Mouse (Mus musculus) CH12.LX (cell line): Measurements from ENCODE around the gene Wdr34. TPM values are rescaled to one million over a fixed set of nuclear protein-coding genes. Genes with fewer than 3 reads are reported as not detected.

Experiments
- DNase-seq: peaks from one replicate; pipeline ENCODE4 v3.0.0-alpha.2; 2013; ENCODE audit errors: extremely low read depth
- H3K27ac ChIP-seq: 2 replicates; pipeline ENCODE4 v1.5.1; 2012; ENCODE audit warnings: low read depth, mild to moderate bottlenecking, control low read depth, moderate library complexity; ENCODE audit not compliant: insufficient read depth
- H3K27me3 ChIP-seq: replicated peaks from 2 replicates; pipeline ENCODE3; 2012; ENCODE audit warnings: inconsistent platforms
- H3K36me3 ChIP-seq, 2 experiments: replicated peaks in 1 of 2; 2 replicates each; pipeline versions ENCODE3 to v1.6.1; 2012; ENCODE audit warnings: inconsistent platforms in 1 of 2, low read length in 1 of 2, mild to moderate bottlenecking in 1 of 2, mixed read lengths in 1 of 2, moderate library complexity in 1 of 2; ENCODE audit not compliant: control insufficient read depth in 1 of 2, insufficient read depth in 1 of 2
- H3K4me1 ChIP-seq, 2 experiments: 2 replicates each; pipeline ENCODE4 v1.6.1; 2012; ENCODE audit warnings: inconsistent platforms in 1 of 2, moderate library complexity in 1 of 2; ENCODE audit not compliant: insufficient read depth in 2 of 2, control insufficient read depth in 1 of 2
- H3K4me2 ChIP-seq: 2 replicates; pipeline ENCODE4 v1.6.1; 2012; ENCODE audit warnings: low read depth, mild to moderate bottlenecking, control low read depth; ENCODE audit not compliant: poor library complexity, insufficient read depth, severe bottlenecking
- H3K4me3 ChIP-seq, 3 experiments: fragments of 150-350 bp in 1 of 3; sonication (generic) in 1 of 3; replicated peaks in 1 of 3; 2 replicates each; pipeline versions ENCODE3 to v1.5.1; 2011 to 2012; ENCODE audit warnings: low read depth in 2 of 3, low read length in 2 of 3, mild to moderate bottlenecking in 2 of 3, moderate library complexity in 2 of 3, control low read depth in 1 of 3, improper control_type of control experiment in 1 of 3, inconsistent platforms in 1 of 3, mixed read lengths in 1 of 3; ENCODE audit not compliant: poor library complexity in 1 of 3
- H3K79me2 ChIP-seq: replicated peaks from 2 replicates; pipeline ENCODE4 v1.6.1; 2012; ENCODE audit warnings: mild to moderate bottlenecking, moderate library complexity; ENCODE audit not compliant: control insufficient read depth, poor library complexity, insufficient read depth, severe bottlenecking; ENCODE audit errors: extremely low read depth
- H3K9ac ChIP-seq: 2 replicates; pipeline ENCODE4 v1.6.1; 2012; ENCODE audit warnings: low read depth, mild to moderate bottlenecking, control low read depth, moderate library complexity; ENCODE audit not compliant: insufficient read depth
- H3K9me3 ChIP-seq: replicated peaks from 2 replicates; pipeline ENCODE3; 2012; ENCODE audit warnings: low read length, inconsistent platforms, mixed read lengths
- ELF1 ChIP-seq: IDR thresholded peaks from 2 replicates; pipeline ENCODE4 v1.6.1; 2014; ENCODE audit warnings: low read depth, mild to moderate bottlenecking, inconsistent platforms, low read length, improper control_type of control experiment
- EP300 ChIP-seq: IDR thresholded peaks from 2 replicates; pipeline ENCODE4 v1.6.1; 2011; ENCODE audit warnings: low read length, improper control_type of control experiment
- GABPA ChIP-seq: IDR thresholded peaks from 2 replicates; pipeline ENCODE4 v1.6.1; 2012; ENCODE audit warnings: low read depth, low read length, improper control_type of control experiment, inconsistent platforms; ENCODE audit not compliant: insufficient replicate concordance
- IRF4 ChIP-seq: IDR thresholded peaks from 2 replicates; pipeline ENCODE4 v1.6.1; 2014; ENCODE audit warnings: low read depth, mild to moderate bottlenecking, inconsistent platforms, low read length, improper control_type of control experiment
- POLR2A ChIP-seq: IDR thresholded peaks from 2 replicates; pipeline ENCODE4 v1.6.1; 2011; ENCODE audit warnings: low read depth, mild to moderate bottlenecking, improper control_type of control experiment, low read length
- SIN3A ChIP-seq: IDR thresholded peaks from 2 replicates; pipeline ENCODE4 v1.6.1; 2012; ENCODE audit warnings: low read length, improper control_type of control experiment, inconsistent platforms
- TCF12 ChIP-seq: IDR thresholded peaks from 2 replicates; pipeline ENCODE4 v1.6.1; 2014; ENCODE audit warnings: low read depth, mild to moderate bottlenecking, inconsistent platforms, low read length, improper control_type of control experiment
- ZMIZ1 ChIP-seq: IDR thresholded peaks from 2 replicates; pipeline ENCODE4 v1.6.1; 2012; ENCODE audit warnings: low read depth, mild to moderate bottlenecking, inconsistent platforms, low read length, improper control_type of control experiment
- ZNF384 ChIP-seq: IDR thresholded peaks from 2 replicates; pipeline ENCODE4 v1.6.1; 2012; ENCODE audit warnings: low read depth, low read length, improper control_type of control experiment, inconsistent platforms
- dilution Hi-C: fragments of 300-500 bp; cut with MboI; formaldehyde crosslinking; loops from 2 replicates; pipeline ENCODE4 v1.14.3; 2020; ENCODE audit warnings: low sequenced_read_pairs; ENCODE audit not compliant: extremely low pct_unique_long_range_greater_than_20kb, extremely low pct_ligation_motif_present
- in situ Hi-C: fragments of 300-500 bp; cut with MboI; formaldehyde crosslinking; loops from 3 replicates; pipeline ENCODE4 v1.14.3; 2019; ENCODE audit warnings: low sequenced_read_pairs, low pct_ligation_motif_present, low pct_unique_long_range_greater_than_20kb, mixed read lengths
- polyA plus RNA-seq: library from polyadenylated mRNA; unstranded; fragments of >175 nt; gene quantifications from 2 replicates; pipeline ENCODE4 v1.2.1, GENCODE M21; 2012; ENCODE audit warnings: low read depth; ENCODE audit not compliant: insufficient read length
- total RNA-seq, 2 experiments: library from RNA; depleted of rRNA; stranded (reverse); fragments of 300-350 nt in 1 of 2; fragments of >200 nt in 1 of 2; gene quantifications; 2 replicates each; pipeline ENCODE4 v1.2.3; 2012 to 2014

The Wdr34 gene
- total and polyA plus RNA-seq, 3 experiments: 24.7 to 28.0 (median 26.5) TPM

- Histone ChIP-seq H3K27ac (no peak overlapping the region), H3K9me3 (peaks cover 4% of the 10 kb centered on the region), H3K4me1 (peaks cover 7 to 28% of the 10 kb centered on the region in 2 experiments; a peak in 3 of 4 replicates), H3K36me3 (peaks cover 0 to 56% of the 10 kb centered on the region in 2 experiments), H3K9ac (no peak overlapping the region), H3K27me3 (no peaks in the 10 kb centered on the region), H3K79me2 (no peaks in the 10 kb centered on the region), H3K4me2 (no peak overlapping the region), H3K4me3 (no peak overlapping the region)
- TF ChIP-seq EP300: peak; percentile 36; the same call in 1 of the 2 replicates
- TF ChIP-seq TCF12: no peak
- TF ChIP-seq IRF4: peak; percentile 80; the same call in 1 of the 2 replicates
- no peak for DNase-seq
- in situ Hi-C loops: no loop called here
- dilution Hi-C loops: no loop called here
Observed at GRCm38 (mm10) chr2:30084113-30084512, 35.4 kb upstream of the Wdr34 start.

DNA sequence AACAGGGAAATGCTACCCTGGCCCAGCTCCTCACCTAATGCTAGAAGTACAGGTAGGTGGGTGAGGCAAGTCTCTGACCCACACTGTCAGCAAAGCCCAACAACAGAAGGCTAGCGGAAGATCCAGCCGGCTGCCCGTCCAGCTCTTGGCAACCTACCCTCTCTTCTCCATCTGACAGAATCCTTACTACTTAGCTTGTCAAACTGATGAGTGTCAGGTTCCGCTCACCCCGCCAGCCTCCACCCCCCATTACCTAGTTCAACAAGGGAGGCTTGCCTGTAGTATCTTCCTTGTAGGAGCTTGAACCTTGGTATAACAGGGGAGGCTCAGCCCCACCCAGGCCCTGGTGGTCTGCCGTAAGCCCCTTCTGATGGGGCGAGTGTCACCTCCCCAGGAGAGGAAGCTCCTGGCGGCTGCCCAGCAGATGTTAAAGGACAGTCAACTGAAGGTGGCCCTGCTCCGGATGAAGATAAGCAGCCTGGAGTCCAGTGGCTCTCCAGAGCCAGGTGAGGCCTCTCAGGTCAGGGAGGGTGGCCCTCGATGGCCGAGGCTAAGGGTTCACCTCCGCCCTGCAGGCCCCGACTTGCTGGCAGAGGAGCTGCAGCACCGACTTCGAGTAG is 31.6 kb upstream of the Wdr34 start:
- no peak for TF ChIP-seq GABPA
- Histone ChIP-seq H3K4me1 (peaks cover 7 to 31% of the 10 kb centered on the region in 2 experiments), H3K4me2 (no peak overlapping the region), H3K27ac (no peak overlapping the region), H3K4me3 (no peak overlapping the region), H3K9ac (no peak overlapping the region), H3K79me2 (no peaks in the 10 kb centered on the region), H3K36me3 (peaks cover 0 to 33% of the 10 kb centered on the region in 2 experiments), H3K9me3 (no peaks in the 10 kb centered on the region), H3K27me3 (no peaks in the 10 kb centered on the region)
- dilution Hi-C loops: no loop called here
- DNase-seq: no peak
- in situ Hi-C loops: no loop called here

DNA sequence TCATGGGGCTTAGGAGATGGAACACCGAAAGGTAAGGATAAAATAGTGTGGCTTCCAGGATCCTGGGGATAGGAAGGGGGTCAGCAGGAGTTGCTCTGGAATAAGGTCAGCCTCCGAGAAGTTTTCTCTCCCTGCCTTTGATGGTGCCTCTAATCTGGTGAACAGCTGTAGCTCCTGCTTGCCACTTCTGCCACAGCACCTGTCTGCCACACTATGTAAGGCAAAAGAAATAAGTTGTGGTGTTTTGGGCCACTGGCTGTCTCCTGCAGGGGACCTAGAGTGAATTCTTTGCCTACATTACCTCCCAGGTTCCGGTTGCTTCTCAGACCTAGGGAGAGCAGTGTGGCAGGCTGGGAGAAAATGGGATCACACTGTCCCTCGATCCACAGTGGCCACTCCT is 30.1 kb upstream of the Wdr34 start:
- Histone ChIP-seq H3K27me3 (no peaks in the 10 kb centered on the region), H3K79me2 (no peaks in the 10 kb centered on the region), H3K4me1 (peaks cover 7 to 18% of the 10 kb centered on the region in 2 experiments), H3K9me3 (no peaks in the 10 kb centered on the region), H3K9ac (no peak overlapping the region), H3K4me2 (no peak overlapping the region), H3K27ac (no peak overlapping the region), H3K4me3 (peak overlapping the region in 1 of 3 experiments; percentile 28), H3K36me3 (peaks cover 0 to 39% of the 10 kb centered on the region in 2 experiments)
- DNase-seq: no peak
- TF ChIP-seq ZMIZ1: no peak
- no peak for TF ChIP-seq SIN3A
- TF ChIP-seq POLR2A: no peak
- TF ChIP-seq ELF1: no peak
- TF ChIP-seq ZNF384: no peak
- in situ Hi-C loops: loop anchor here (5.0 kb wide), 1 partner anchor 36 kb away; no protein-coding TSS in a partner anchor
- dilution Hi-C loops: no loop called here
